Mouse (Mus musculus): ENCODE results near the gene Ghitm. TPM values are rescaled to one million over a fixed set of nuclear protein-coding genes. Genes with fewer than 3 reads are reported as not detected.

Gene Ghitm
- polyA plus RNA-seq, 1 experiment from 2014 or later, result 196 TPM

DNA sequence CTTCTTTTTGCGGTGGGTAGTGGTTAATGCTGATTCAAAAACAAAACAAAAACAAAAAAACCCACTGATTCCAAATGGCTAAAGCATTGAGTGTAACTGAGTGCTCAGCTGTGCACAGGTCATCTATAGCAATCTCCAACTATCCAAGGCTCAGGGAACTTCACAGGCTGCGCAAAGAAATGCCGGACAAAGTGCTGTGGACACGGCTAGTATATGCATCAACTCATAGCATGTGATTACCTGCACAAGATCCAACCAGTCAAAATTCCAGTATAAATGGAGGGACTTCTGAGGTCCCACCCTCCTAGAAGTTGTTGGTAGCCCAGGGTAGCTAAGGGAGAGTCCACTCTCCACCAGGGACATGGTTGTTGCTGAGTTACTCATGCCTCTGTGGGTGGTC lies 15.8 kb downstream of the Ghitm start:
- H3K79me2 ChIP-seq (ENCODE audit: inconsistent target), result no peaks in the 10 kb centered on the region
- H3K27ac ChIP-seq, result no peak overlapping the region
- peaks cover 38% of the 10 kb centered on the region for H3K36me3 ChIP-seq (ENCODE audit: inconsistent target)
- WGBS (ENCODE audit: missing documents), result 90% methylated on average over 4 of the region's 4 CpGs
- no peak overlapping the region for H3K4me3 ChIP-seq (ENCODE audit: inconsistent target)

DNA sequence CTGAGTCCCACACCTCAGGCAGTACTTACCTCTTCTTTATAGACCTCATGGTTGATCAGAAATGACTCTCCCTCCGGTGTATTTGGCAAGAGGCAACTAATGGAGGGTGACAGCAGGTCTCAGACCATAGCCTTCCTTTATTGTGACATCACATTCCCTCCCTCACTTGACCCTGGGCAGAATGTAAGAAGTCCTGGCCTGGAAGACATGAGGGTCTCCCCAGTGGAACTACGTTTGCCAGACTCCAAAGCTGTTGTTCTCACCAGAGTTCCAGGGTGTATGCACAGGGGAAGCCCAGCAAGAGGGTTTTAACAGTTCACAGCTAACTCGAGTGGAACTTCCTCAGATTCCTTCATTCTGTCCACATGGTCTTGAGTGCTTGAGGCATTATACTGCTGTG lies 21.1 kb downstream of the Ghitm start, which contains the start of gene 2610528A11Rik:
TSS of gene 2610528A11Rik (minus strand) at position 101 of the 400 bp plus-strand sequence.
- Histone ChIP-seq H3K4me3 (ENCODE audit: inconsistent target) (no peak within 1 kb of the TSS), H3K27ac (no peak within 1 kb of the TSS)
- 63% methylated on average over 3 of the region's 3 CpGs for WGBS (ENCODE audit: missing documents)

DNA sequence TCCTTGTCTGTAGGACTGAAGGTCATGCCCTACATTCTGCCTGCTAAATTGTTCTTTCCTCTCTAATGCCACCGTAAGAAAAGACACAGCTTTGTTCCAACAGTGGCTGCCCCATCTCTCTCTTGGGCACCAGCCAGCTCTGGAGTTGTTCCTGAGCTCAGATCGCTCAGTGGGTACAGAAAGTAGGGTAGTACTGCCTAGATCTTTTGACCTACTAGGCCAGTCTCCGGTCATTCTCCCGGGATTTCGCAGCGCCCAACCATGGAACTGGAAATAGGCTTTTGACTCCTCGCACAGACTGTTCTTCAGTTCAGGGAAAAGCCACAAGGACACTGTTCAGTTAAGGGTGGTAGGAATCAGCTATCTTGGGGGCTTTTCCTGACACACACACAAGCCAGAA lies 22.1 kb downstream of the Ghitm start:
- H3K4me3 ChIP-seq (ENCODE audit: inconsistent target), result no peak overlapping the region
- no peaks in the 10 kb centered on the region for H3K36me3 ChIP-seq (ENCODE audit: inconsistent target)
- no peak overlapping the region for H3K27ac ChIP-seq
- H3K79me2 ChIP-seq (ENCODE audit: inconsistent target), result no peaks in the 10 kb centered on the region
- 94% methylated on average over 7 of the region's 7 CpGs for WGBS (ENCODE audit: missing documents)

More for the DNA sequence above, 21.1 kb downstream of the Ghitm start, which contains the start of gene 2610528A11Rik:
- Histone ChIP-seq H3K36me3 (ENCODE audit: inconsistent target) (no peaks in the 10 kb centered on the region), H3K79me2 (ENCODE audit: inconsistent target) (no peaks in the 10 kb centered on the region)

DNA sequence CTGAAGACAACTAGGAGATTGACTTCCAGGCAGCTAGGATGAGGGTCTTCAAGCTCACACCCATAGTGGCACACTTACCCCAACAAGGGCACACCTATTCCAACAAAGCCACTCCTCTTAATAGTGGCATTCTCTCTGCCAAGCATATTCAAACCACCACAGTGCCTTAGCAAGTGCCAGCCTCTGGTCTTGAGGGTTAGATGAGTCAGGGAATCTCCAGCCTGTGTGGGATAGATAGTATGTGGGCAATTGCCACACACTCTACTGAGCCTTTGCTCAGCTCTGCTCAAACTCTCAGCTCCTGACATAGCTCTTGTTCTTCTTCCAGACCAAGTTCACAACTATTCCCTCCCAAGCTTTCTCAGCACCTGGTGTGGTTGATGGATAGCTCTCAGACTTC lies 23.7 kb downstream of the Ghitm start:
- Histone ChIP-seq H3K79me2 (ENCODE audit: inconsistent target) (no peaks in the 10 kb centered on the region), H3K4me3 (ENCODE audit: inconsistent target) (no peak overlapping the region), H3K36me3 (ENCODE audit: inconsistent target) (no peaks in the 10 kb centered on the region), H3K27ac (no peak overlapping the region)

DNA sequence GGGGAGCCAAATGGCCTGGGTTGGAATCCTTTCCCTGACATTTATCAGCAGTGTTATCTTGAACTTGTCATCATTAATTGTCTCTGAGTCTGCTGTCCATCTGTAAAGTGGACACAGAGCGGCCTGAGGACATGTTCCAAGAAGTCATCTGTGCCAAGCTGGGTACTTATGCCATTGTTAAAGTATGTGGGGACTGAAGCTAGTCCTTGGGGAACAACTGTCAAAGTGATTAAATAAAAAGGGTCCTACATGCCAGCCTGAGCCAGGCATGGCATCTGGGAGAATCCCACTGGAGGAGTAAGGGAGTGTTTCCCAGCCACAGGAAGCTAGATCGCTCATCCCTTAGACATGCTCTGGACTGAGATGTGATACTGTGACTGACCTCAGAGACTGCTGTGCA lies 24.6 kb downstream of the Ghitm start:
- Histone ChIP-seq H3K36me3 (ENCODE audit: inconsistent target) (no peaks in the 10 kb centered on the region), H3K4me3 (ENCODE audit: inconsistent target) (no peak overlapping the region), H3K27ac (no peak overlapping the region), H3K79me2 (ENCODE audit: inconsistent target) (no peaks in the 10 kb centered on the region)
- WGBS (ENCODE audit: missing documents), result 97% methylated on average over 2 of the region's 2 CpGs

DNA sequence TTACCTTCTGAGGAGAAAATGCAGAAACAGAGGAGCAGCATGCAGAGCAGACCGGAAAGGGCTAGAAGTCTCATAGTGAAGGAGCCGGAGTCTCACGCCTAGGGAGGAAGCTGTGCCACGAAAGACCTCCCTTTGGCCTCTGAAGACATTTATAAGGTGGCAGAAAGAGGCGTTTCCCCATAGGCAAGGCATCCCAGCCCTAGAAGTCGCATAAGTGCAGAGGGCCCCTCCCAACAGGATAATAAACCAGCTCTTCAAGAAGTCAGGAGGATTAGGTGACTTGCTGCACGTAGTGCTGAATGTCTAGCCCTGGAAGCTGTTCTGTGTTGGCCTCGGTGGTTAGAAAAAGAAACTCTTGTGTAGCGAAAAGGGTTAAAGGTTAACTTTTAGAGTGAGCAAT lies 25.1 kb downstream of the Ghitm start:
- Histone ChIP-seq H3K27ac (no peak overlapping the region), H3K4me3 (ENCODE audit: inconsistent target) (no peak overlapping the region), H3K79me2 (ENCODE audit: inconsistent target) (no peaks in the 10 kb centered on the region), H3K36me3 (ENCODE audit: inconsistent target) (no peaks in the 10 kb centered on the region)
- 45% methylated on average over 9 of the region's 9 CpGs for WGBS (ENCODE audit: missing documents)

DNA sequence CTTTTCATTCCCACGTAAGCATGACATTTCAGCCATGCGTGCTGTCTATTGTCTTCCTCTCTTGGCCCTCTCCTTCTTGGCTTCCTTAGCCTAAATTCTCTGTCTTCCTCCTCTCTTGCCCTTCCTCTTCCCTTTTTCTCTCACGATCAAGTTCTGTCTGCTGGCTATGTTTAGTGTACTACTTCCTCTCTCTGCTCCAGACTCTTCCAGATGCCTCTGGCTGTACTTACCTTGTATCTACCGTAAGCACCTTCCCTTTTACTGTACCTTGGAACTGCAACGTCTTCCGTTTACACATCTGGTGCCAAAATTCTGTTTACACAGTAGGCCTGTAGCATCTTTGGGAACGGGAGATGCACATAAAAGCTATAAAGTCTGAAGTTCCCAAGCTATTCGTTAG lies 25.6 kb downstream of the Ghitm start:
- Histone ChIP-seq H3K36me3 (ENCODE audit: inconsistent target) (no peaks in the 10 kb centered on the region), H3K4me3 (ENCODE audit: inconsistent target) (no peak overlapping the region), H3K79me2 (ENCODE audit: inconsistent target) (no peaks in the 10 kb centered on the region), H3K27ac (no peak overlapping the region)
- 33% methylated on average over 8 of the region's 8 CpGs for WGBS (ENCODE audit: missing documents)

DNA sequence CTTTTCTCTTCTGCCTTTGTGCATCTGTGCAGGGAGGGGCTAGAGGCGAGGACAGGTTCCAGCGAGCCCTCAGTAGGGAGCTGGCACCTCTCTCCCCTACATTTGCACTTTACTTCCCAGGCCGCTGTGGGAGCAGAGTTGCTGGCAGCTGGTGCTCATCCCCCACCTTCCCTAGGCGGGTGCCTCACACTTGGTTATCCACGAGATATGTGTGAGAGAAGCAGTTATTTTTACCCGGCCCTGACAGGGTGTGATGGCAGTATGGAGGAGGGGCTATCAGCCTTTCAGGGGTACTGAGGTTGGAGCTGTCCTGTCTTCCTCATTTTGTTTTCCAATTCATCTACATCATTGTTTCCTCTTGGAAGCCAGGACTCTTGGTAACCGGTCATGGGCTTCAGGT lies 29.2 kb downstream of the Ghitm start:
- no peaks in the 10 kb centered on the region for H3K36me3 ChIP-seq (ENCODE audit: inconsistent target)
- no peak overlapping the region for H3K4me3 ChIP-seq (ENCODE audit: inconsistent target)
- H3K79me2 ChIP-seq (ENCODE audit: inconsistent target), result no peaks in the 10 kb centered on the region
- no peak overlapping the region for H3K27ac ChIP-seq
- WGBS (ENCODE audit: missing documents), result 60% methylated on average over 7 of the region's 7 CpGs

DNA sequence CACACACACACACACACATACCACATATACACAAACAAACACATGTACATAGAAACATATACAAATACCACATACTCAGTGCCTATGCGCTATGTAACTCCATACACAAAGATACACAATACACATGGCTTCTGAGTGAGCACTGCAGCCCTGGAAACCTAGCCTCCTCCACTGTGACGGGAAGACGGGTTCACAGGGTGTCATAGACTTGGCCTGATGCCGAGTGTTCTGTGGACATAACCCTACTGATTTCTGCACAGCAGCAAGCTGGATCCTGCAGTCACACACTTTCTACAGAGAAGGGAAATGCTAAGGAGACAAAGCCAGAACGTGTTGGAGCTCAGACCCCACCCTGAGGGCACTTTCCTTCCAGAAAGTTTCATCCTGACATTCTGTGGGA lies 30.3 kb downstream of the Ghitm start:
- H3K27ac ChIP-seq, result no peak overlapping the region
- no peak overlapping the region for H3K4me3 ChIP-seq (ENCODE audit: inconsistent target)
- 83% methylated on average over 5 of the region's 5 CpGs for WGBS (ENCODE audit: missing documents)
- H3K79me2 ChIP-seq (ENCODE audit: inconsistent target), result no peaks in the 10 kb centered on the region
- H3K36me3 ChIP-seq (ENCODE audit: inconsistent target), result no peaks in the 10 kb centered on the region

DNA sequence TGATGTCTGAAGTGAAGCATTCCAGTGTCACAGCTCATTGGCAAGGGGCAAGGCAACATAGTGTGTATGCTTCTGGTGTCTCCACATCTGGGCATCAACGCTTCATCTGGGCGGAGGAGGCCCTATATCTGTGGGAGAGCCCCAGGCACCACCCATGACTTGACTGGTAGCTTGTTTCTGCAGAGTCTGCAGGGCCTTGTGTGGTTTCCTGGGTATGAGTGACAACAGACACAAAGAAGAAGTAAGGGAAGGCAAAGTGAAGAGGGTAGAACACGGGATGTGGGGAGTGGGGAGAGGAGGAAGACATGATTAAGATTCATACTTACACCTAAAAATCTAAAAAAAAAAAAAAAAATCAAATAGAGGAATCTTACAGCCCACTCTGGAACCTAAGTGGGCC lies 32.6 kb downstream of the Ghitm start:
- WGBS (ENCODE audit: missing documents), result 30% methylated on average over 3 of the region's 3 CpGs
- no peaks in the 10 kb centered on the region for H3K79me2 ChIP-seq (ENCODE audit: inconsistent target)
- H3K4me3 ChIP-seq (ENCODE audit: inconsistent target), result no peak overlapping the region
- H3K36me3 ChIP-seq (ENCODE audit: inconsistent target), result no peaks in the 10 kb centered on the region
- H3K27ac ChIP-seq, result no peak overlapping the region

DNA sequence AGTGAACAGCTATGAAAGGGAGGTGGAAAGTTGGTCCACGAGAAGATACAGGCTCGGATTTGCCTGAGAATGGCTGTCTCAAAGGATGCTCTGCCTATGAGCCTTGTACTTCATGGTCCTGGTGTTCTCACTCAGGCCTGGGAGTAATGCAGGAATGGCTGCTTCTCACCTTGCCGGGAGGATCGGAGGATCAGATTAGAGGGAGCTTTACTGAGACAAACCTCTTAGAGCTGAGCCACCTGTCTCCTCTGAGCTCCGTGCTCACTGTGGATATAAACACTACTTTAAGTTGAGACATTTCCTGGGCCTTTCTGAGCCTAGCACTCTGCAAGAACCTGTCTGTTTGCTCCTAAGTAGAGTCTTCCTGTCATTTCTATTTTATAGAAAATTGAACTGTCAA lies 33.5 kb downstream of the Ghitm start:
- Histone ChIP-seq H3K36me3 (ENCODE audit: inconsistent target) (no peaks in the 10 kb centered on the region), H3K79me2 (ENCODE audit: inconsistent target) (no peaks in the 10 kb centered on the region), H3K4me3 (ENCODE audit: inconsistent target) (no peak overlapping the region), H3K27ac (no peak overlapping the region)
- 82% methylated on average over 5 of the region's 5 CpGs for whole genome bisulfite sequencing (ENCODE audit: missing documents)

DNA sequence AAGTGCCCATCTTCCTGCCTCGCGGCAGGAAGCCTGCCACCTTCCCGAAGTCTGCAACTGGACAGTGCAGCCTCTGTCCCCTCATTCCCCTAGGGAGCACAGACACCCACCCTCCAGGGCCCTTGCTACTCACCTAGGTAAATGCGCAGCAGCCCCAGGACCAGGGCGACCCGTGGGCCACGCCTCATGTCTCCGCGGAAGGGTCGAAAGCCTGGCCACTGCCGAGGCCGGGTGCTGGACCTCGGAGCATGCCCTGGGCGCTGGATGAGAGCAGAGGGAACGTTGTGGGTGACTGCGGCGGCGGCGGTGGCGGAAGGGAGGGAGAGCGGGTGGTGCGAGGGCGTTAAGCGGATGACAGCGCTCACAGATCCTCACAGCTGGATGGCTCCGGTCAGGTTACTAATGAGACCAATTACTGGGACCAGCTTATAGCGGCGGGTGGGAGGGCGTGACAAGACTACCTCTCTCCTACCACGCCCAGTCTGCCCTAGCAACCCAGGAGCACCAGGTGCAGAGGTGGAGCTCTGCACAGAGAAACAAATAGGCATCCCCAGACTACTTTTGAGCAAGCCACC lies 37.0 kb downstream of the Ghitm start, which contains the start of gene Cdhr1:
TSS of gene Cdhr1 (minus strand) at position 392 of the 575 bp plus-strand sequence.
- 5% methylated on average over 30 of the region's 30 CpGs for WGBS (ENCODE audit: missing documents)
- Histone ChIP-seq H3K27ac (no peak within 1 kb of the TSS), H3K79me2 (ENCODE audit: inconsistent target) (no peaks in the 10 kb centered on the region), H3K36me3 (ENCODE audit: inconsistent target) (no peaks in the 10 kb centered on the region), H3K4me3 (ENCODE audit: inconsistent target) (no peak within 1 kb of the TSS)

DNA sequence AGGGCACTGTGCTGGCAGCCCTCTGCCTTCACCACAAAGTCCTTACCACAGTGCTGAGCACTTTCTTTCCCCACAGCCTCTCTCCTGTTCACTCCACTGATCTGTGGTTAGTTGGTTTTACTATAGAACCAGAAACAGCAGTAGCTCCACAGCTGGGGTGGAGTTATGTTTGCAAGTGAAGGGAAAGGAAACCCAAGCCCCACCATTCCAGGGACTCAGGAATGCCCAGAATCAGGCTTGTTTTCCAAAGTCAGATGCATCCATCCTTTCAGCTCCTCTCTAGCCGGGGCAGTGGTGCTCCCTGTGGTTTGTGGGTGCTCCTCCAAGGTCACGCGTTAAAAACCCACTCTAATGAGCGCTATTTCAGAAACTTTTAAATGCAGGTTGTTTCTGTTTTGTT lies 39.5 kb downstream of the Ghitm start:
- Histone ChIP-seq H3K4me3 (ENCODE audit: inconsistent target) (no peak overlapping the region), H3K36me3 (ENCODE audit: inconsistent target) (no peaks in the 10 kb centered on the region), H3K27ac (no peak overlapping the region), H3K79me2 (ENCODE audit: inconsistent target) (no peaks in the 10 kb centered on the region)
- WGBS (ENCODE audit: missing documents), result 68% methylated on average over 4 of the region's 4 CpGs

DNA sequence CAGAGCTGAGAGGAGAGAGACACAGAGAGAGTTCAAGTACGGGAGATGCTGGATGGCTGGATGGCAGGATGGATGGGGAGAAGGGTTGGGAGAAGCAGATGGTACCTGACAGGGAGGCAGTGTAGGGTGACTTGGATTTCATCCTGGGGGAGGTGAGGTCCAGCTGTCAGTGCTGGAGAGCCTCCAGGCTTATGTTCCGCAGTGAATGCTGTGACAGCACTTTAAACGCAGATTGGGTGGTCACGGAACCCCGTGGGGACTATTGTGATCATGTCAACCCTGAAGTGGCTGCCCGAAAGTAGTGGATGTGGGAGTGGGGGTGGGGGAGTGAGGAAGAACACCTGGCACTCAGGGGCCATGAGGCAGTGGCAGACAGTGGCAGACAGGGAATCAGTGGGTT lies 40.6 kb downstream of the Ghitm start:
- Histone ChIP-seq H3K79me2 (ENCODE audit: inconsistent target) (no peaks in the 10 kb centered on the region), H3K4me3 (ENCODE audit: inconsistent target) (no peak overlapping the region), H3K36me3 (ENCODE audit: inconsistent target) (no peaks in the 10 kb centered on the region), H3K27ac (no peak overlapping the region)
- 84% methylated on average over 6 of the region's 6 CpGs for WGBS (ENCODE audit: missing documents)

DNA sequence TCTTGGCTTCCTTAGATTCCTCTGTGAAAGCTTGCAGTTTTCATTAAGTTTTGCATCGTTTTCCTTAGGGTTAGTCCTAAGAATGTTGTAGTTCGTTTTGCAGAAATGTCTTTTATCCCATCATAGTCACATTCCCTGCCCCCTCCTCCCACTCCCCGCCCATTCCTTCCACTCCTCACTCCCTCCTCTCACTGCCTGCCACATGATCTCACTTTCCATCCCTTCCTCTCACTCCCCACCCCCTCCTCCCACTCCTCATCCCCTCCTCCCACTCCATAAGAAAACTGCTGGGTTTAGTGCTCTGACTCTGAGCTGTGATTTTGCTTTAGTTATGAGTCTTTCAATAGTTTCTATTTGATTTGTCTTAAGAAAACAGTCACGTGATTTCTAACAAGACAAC lies 51.3 kb downstream of the Ghitm start:
- 51% methylated on average over 4 of the region's 4 CpGs for WGBS (ENCODE audit: missing documents)
- Histone ChIP-seq H3K79me2 (ENCODE audit: inconsistent target) (no peaks in the 10 kb centered on the region), H3K27ac (no peak overlapping the region), H3K4me3 (ENCODE audit: inconsistent target) (no peak overlapping the region), H3K36me3 (ENCODE audit: inconsistent target) (no peaks in the 10 kb centered on the region)

DNA sequence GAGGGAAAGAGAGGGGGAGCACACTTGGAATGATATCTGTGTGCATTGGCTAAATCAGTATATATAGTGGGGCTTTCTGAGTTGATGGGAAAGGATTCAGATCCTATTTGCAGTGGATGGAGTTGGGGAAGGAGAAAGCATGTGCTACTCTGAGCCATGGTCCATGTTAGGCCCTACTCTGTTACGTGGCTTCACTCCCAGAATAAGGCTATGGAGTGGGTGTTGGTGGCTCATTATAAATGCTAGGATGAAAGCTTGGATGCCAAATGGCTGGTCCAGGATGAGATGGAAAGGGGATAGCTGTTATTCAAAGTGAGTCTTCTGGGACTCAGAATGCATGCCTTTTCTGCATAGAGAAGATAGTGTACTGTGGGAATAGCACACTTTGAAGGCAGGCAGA lies 54.3 kb downstream of the Ghitm start:
- H3K27ac ChIP-seq, result no peak overlapping the region
- WGBS (ENCODE audit: missing documents), result 86% methylated on average over 1 of the region's 1 CpGs

More for the DNA sequence above, 54.3 kb downstream of the Ghitm start:
- Histone ChIP-seq H3K79me2 (ENCODE audit: inconsistent target) (no peaks in the 10 kb centered on the region), H3K4me3 (ENCODE audit: inconsistent target) (no peak overlapping the region), H3K36me3 (ENCODE audit: inconsistent target) (no peaks in the 10 kb centered on the region)
